Mouse (Mus musculus) intestine, postnatal 0 days (tissue): ENCODE data around the gene H3f3b. TPM values are rescaled to one million over a fixed set of nuclear protein-coding genes. Genes with fewer than 3 reads are reported as not detected.

Experiments
- ATAC-seq: fragments of 200-750 bp; cut with Nextera tagmentation; 2 replicates; pipeline ENCODE4 v1.8.0; 2017; ENCODE audit warnings: mild to moderate bottlenecking, moderate TSS enrichment, moderate library complexity
- H3K27ac ChIP-seq: fragments of 300-500 bp; sonication (generic); 2 replicates; pipeline ENCODE4 v1.5.1; 2014; ENCODE audit warnings: mild to moderate bottlenecking, low read depth, low read length, moderate library complexity
- H3K27me3 ChIP-seq: fragments of 300-500 bp; sonication (generic); replicated peaks from 2 replicates; pipeline ENCODE4 v1.6.1; 2014; ENCODE audit warnings: low read length, mixed read lengths; ENCODE audit not compliant: control insufficient read depth, insufficient read depth
- H3K36me3 ChIP-seq: fragments of 300-500 bp; sonication (generic); 2 replicates; pipeline ENCODE4 v1.6.1; 2014; ENCODE audit warnings: mild to moderate bottlenecking, moderate library complexity; ENCODE audit not compliant: control insufficient read depth, insufficient read depth
- H3K4me1 ChIP-seq: fragments of 300-500 bp; sonication (generic); replicated peaks from 2 replicates; pipeline ENCODE4 v1.6.1; 2014; ENCODE audit warnings: antibody characterized with exemption, low read length, mixed read lengths; ENCODE audit not compliant: control insufficient read depth, insufficient read depth
- H3K4me2 ChIP-seq: fragments of 300-500 bp; sonication (generic); replicated peaks from 2 replicates; pipeline ENCODE4 v1.6.1; 2014; ENCODE audit warnings: low read depth, mild to moderate bottlenecking, moderate library complexity
- H3K4me3 ChIP-seq: fragments of 300-500 bp; sonication (generic); 2 replicates; pipeline ENCODE4 v1.5.1; 2014; ENCODE audit warnings: low read depth, low read length
- H3K9ac ChIP-seq: fragments of 300-500 bp; sonication (generic); 2 replicates; pipeline ENCODE4 v1.6.1; 2014; ENCODE audit warnings: mild to moderate bottlenecking, low read depth, low read length
- H3K9me3 ChIP-seq: fragments of 300-500 bp; sonication (generic); 2 replicates; pipeline ENCODE4 v1.6.1; 2016; ENCODE audit warnings: mixed run types; ENCODE audit not compliant: control insufficient read depth
- CTCF ChIP-seq: sonication (generic); IDR thresholded peaks from 2 replicates; pipeline ENCODE4 v1.5.1; 2016; ENCODE audit warnings: low read depth, mild to moderate bottlenecking, control low read depth, antibody characterized with exemption, moderate library complexity
- WGBS: fragments of 180-500 bp; shearing (Covaris S2); extraction: QIAGEN DNeasy Blood & Tissue Kit; methylation state at CpG from one replicate; pipeline ENCODE4 v1.1.7; 2014; 5-methylcytosine and 5-hydroxymethylcytosine counted together
- polyA plus RNA-seq: library from polyadenylated mRNA; unstranded; fragments of >200 nt; fragmentation: Nextera tagmentation; extraction: Ambion mirVana; gene quantifications from 2 replicates; pipeline ENCODE4 v1.2.1, GENCODE M21; 2015

The H3f3b gene
- polyA plus RNA-seq, 1 experiment from 2014 or later: 1,144 TPM

DNA sequence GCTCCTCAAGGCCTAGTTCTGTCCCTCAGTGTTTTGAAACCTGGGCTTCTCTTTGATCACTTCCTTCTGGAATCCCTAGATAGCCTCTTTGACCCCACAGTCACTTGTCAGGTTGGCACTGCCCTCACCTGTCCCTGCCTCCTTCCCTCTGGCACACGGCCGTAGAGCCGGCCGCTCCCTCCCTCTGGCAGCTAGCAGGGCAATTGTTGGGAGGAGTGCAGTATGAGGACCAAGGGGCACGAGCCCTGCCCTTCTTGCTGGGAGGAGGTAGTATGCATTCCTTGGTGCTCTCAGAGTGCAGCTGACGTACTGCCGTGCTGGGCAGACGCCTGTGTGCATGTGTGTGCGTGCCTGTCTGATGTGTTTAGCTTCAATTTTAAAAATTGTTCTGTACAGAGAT is 32.8 kb upstream of the H3f3b start:
- 60% methylated on average over 9 of the region's 9 CpGs for WGBS
- TF ChIP-seq CTCF: no peak
- no peak overlapping the region for H3K27ac ChIP-seq

DNA sequence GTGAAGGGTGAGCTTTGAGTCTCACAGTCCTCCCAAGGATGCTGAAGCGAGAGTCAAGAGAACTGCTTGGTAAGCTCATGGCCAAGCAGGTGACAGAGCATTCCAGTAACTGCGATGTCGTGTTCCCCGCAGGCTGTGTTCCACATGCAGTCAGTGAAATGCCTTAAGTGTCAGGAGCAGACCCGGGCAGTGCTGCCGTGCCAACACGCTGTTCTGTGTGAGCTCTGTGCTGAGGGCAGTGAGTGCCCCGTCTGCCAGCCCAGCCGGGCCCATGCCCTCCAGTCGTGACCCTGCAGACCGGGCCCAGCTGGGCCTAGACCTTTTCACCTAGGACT is 31.9 kb upstream of the H3f3b start:
- H3K27me3 ChIP-seq: no peaks in the 10 kb centered on the region
- ATAC-seq: no peak
- no peaks in the 10 kb centered on the region for H3K9me3 ChIP-seq
- no peak for TF ChIP-seq CTCF
- H3K27ac ChIP-seq: no peak overlapping the region
- H3K4me1 ChIP-seq: 0 out of 2 replicates have a peak, but pooled peaks cover 4% of the 10 kb centered on the region
- 93% methylated on average over 11 of the region's 11 CpGs for WGBS
- no peak overlapping the region for H3K4me3 ChIP-seq
- no peak overlapping the region for H3K9ac ChIP-seq
- peaks cover 58% of the 10 kb centered on the region for H3K36me3 ChIP-seq
- H3K4me2 ChIP-seq: no peak overlapping the region

More for the DNA sequence above, 32.8 kb upstream of the H3f3b start:
- H3K4me1 ChIP-seq: 0 out of 2 replicates have a peak, but pooled peaks cover 4% of the 10 kb centered on the region
- no peaks in the 10 kb centered on the region for H3K27me3 ChIP-seq
- H3K4me3 ChIP-seq: no peak overlapping the region
- H3K9me3 ChIP-seq: no peaks in the 10 kb centered on the region
- H3K9ac ChIP-seq: no peak overlapping the region
- peak; percentile 45 for ATAC-seq
- H3K36me3 ChIP-seq: peaks cover 49% of the 10 kb centered on the region
- no peak overlapping the region for H3K4me2 ChIP-seq

DNA sequence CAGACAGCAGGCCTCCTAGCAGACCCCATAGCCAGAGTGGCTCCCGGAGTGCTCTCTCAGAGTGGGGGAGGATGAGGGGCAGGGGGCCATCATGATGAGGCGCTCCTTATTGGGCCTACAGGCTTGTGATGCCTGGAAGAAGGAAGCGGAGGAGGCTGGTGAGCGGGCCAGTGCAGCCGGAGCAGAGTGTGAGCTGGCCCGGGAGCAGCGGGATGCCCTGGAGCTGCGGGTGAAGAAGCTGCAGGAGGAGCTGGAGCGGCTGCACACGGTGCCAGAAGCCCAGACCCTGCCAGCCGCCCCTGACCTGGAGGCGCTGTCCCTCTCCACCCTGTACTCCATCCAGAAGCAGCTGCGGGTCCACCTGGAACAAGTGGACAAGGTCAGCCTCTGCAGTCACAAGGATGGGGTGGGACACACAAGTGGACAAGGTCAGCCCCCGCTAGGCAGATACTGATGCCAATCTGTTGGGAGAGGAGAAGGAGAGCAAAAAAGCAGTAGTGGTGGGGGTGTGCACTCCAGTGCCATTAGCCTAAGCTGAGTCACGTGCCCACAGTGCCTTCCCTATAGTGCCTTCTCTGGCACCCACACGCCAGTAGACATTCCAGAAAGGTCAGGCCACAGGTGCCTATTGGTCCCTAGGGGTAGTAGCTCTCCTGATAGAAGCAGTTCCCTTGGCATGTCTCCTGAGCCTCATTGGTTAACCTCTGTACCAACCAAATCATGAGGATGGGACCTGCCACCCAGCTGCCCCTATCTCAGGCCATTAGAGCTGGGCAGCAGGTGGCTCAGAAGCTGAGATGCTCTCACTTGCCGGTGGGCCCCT is 31.3 kb upstream of the H3f3b start:
- 94% methylated on average over 17 of the region's 17 CpGs for WGBS

DNA sequence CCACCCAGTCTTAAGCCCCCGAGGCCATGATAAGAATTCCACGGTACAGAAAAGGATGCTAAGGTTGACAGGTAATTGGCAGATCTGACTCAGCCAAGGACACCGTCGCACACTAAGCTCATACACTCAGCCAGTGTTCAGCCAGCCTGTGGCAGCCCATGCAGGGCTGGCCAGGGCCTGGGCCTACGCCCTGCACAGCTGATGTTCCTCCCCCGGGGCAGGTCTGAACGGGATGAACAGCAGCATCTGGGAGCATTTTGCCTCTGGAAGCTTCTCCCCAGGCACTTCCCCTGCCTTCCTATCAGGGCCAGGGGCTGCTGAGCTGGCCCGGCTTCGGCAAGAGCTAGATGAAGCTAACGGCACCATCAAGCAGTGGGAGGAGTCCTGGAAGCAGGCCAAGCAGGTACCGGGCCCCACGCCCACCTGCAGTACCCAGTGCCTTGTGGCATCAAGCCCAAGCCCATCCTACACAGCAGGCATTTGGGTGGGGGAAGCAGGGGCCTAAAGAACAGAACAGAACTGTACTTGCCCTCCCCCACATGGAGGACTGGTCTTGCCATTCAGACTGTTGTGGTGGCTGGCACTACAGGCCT is 30.4 kb upstream of the H3f3b start:
- Histone ChIP-seq H3K4me1 (0 out of 2 replicates have a peak, but pooled peaks cover 4% of the 10 kb centered on the region), H3K9me3 (no peaks in the 10 kb centered on the region), H3K9ac (no peak overlapping the region), H3K36me3 (peaks cover 73% of the 10 kb centered on the region), H3K27me3 (no peaks in the 10 kb centered on the region), H3K4me3 (no peak overlapping the region), H3K4me2 (no peak overlapping the region), H3K27ac (no peak overlapping the region; the same call in 1 of the 2 replicates)
- WGBS: 71% methylated on average over 12 of the region's 12 CpGs
- TF ChIP-seq CTCF: no peak
- ATAC-seq: no peak

More for the DNA sequence above, 31.3 kb upstream of the H3f3b start:
- Histone ChIP-seq H3K4me1 (0 out of 2 replicates have a peak, but pooled peaks cover 4% of the 10 kb centered on the region), H3K36me3 (peaks cover 64% of the 10 kb centered on the region), H3K27me3 (no peaks in the 10 kb centered on the region), H3K9me3 (no peaks in the 10 kb centered on the region), H3K4me3 (no peak overlapping the region), H3K27ac (peak overlapping the region; percentile 7; the same call in 1 of the 2 replicates), H3K4me2 (no peak overlapping the region), H3K9ac (no peak overlapping the region)
- TF ChIP-seq CTCF: no peak
- no peak for ATAC-seq

DNA sequence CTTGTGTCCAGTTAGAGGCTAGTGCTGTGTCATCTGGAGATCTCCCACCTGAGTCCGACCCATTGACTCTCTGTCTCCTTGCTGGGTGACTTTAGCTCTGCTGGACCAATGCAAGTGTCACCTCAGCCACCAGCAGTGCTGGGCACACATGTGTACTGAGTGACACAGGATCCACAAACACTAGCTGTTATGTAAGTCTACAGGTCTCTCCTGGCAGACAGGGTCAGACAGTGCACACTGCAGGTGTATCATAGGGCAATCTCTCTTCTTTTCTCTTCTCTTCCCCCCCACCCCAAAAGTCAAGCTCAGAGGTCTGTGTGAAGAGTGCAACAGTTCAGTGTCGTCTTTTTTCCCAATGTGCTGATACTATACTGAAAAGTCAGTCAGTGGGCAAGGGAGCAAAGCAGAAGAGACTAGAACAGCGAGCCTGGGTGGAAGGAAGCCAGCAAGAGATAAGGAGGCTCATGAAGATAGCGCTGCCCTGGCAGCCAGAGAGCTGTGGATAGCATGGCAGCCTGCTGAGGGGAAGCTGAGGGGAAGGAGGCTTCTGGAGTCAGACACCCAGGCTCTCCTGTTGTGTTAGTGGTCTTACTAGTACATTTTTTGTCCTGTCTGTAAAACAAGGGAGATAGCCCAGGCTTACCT is 29.6 kb upstream of the H3f3b start:
- Histone ChIP-seq H3K4me3 (no peak overlapping the region), H3K4me1 (0 out of 2 replicates have a peak, but pooled peaks cover 4% of the 10 kb centered on the region), H3K36me3 (peaks cover 81% of the 10 kb centered on the region), H3K9ac (no peak overlapping the region), H3K9me3 (no peaks in the 10 kb centered on the region), H3K27ac (no peak overlapping the region), H3K27me3 (no peaks in the 10 kb centered on the region), H3K4me2 (no peak overlapping the region)
- TF ChIP-seq CTCF: no peak
- WGBS: 67% methylated on average over 4 of the region's 4 CpGs
- no peak for ATAC-seq

DNA sequence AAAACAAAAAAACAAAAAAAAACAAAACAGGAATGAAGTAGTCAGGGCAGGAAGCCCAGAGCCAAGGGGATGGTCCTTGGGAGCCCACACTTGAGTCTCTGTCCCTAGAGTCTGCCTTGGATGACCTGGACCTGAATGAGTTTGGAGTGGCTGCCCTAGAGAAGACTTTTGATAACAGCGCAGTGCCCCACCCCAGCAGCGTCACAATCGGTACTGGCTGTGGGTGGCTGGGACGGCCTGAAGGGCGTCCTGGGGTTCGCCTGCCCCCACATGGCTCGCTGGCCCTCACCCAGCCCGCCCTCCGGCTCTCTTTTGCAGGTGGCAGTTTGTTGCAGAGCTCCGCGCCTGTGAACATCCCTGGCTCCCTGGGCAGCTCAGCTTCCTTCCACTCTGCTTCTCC is 28.1 kb upstream of the H3f3b start:
- H3K36me3 ChIP-seq: peaks cover 92% of the 10 kb centered on the region
- 93% methylated on average over 11 of the region's 11 CpGs for WGBS
- H3K4me3 ChIP-seq: no peak overlapping the region
- no peaks in the 10 kb centered on the region for H3K9me3 ChIP-seq
- H3K27ac ChIP-seq: no peak overlapping the region
- no peak for ATAC-seq
- no peak overlapping the region for H3K4me2 ChIP-seq
- no peak overlapping the region for H3K9ac ChIP-seq
- no peaks in the 10 kb centered on the region for H3K27me3 ChIP-seq
- H3K4me1 ChIP-seq: 0 out of 2 replicates have a peak, but pooled peaks cover 4% of the 10 kb centered on the region
- TF ChIP-seq CTCF: no peak
